Mouse (Mus musculus) lung, postnatal 25 days (tissue): ENCODE results near the gene Kctd18.
"Not testable (repeated sequence)": the region's sequence is repeated elsewhere in the genome, so short reads cannot be mapped to it uniquely, and the experiment has no call there.

ENCODE experiments used
- DNase-seq: peaks from one replicate; pipeline ENCODE4 v3.0.0; 2022; ENCODE audit warnings: low spot score

Kctd18 gene

DNA sequence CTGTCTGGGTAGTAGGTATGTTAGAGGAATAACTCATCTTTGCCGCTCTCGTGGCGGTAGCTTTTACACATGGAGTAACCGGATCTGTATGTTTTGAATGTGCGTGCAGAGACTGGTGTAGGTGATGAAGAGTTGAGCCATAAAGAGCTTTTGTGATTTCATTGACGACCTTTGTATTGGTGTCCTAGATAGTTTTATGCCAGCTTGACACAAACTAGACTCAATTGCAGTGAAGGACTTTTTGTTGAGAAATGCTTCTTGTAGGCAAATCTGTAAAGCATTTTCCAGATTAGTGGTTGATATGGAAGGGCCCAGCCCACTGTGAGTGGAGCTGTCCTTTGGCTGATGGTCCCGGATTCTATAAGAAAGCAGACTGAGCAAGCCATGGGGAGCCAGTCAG lies at the start of gene Kctd18:
Gene Kctd18, minus strand, starts transcription at position 101 of the 400 bp plus-strand sequence.
- DNase-seq, result no peak

DNA sequence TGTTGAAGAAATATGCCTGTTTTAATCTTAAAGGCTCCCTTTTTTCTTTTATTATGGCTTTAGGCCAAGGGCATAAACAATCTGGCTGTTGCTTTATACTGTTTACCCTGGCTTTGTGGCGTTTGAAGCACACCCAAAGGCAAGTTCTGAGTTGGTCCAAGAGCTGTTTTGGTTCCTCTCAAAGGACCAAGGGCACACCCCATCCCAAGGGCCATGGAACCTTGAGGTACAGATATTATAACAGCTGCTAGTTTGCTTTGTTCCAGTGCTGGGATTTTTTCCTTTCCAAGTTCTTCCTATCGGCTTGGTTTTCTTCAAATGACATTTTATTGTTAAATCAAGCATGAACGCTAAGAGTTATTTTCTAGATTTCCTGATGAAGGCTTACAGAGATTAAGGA lies 46.9 kb upstream of the Kctd18 start:
- DNase-seq, result no peak

DNA sequence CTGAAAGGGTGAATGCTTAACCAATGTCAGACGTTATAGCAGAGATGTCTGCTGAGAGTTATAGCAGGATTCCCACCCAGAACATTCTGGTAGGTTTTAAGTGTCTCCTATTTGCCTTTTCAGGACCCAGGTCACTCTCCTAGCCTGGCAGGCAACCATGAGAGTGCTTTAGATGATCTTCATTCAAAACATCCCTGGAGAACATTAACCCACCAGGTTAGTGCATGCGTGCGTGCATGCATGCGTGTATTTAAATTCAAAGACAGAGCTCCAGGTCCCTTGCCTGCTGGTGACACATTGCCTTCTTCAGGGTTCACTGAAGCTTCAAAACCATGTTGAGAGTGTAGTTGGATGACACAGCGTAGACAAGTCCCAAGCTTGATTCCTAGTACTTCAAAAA lies 46.4 kb upstream of the Kctd18 start:
- no peak for DNase-seq

- DNase-seq, result no peak
Observed at GRCm38 (mm10) chr1:58062131-58062530, 43.4 kb upstream of the Kctd18 start.

- DNase-seq, result no peak
Observed at GRCm38 (mm10) chr1:58058846-58059245, 40.1 kb upstream of the Kctd18 start.

DNA sequence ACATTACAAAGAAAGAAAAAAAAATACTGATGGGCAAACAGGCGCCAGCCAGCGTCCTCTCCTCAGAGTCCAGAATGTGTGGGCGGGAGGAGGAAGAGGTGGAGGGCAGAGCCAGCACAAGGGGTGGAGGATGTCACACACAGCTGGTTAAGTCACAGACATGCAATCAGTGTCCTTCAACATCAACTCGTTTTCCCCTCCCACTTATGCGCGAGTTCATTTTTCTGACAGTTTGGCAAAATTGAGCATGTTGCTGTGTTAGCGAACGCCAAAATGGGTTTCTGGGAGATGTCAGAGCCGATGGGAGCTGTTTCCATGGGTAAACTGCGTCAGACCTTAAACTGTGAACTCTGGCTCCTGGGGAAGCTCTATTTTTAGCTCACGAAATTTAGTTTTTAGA lies 38.2 kb upstream of the Kctd18 start:
- DNase-seq, result peak; percentile 55

- DNase-seq, result no peak
Observed at GRCm38 (mm10) chr1:58056074-58056807, 37.5 kb upstream of the Kctd18 start.

- DNase-seq, result no peak
Observed at GRCm38 (mm10) chr1:58055598-58055997, 36.8 kb upstream of the Kctd18 start.

- no peak for DNase-seq
Observed at GRCm38 (mm10) chr1:58049126-58049525, 30.4 kb upstream of the Kctd18 start.

DNA sequence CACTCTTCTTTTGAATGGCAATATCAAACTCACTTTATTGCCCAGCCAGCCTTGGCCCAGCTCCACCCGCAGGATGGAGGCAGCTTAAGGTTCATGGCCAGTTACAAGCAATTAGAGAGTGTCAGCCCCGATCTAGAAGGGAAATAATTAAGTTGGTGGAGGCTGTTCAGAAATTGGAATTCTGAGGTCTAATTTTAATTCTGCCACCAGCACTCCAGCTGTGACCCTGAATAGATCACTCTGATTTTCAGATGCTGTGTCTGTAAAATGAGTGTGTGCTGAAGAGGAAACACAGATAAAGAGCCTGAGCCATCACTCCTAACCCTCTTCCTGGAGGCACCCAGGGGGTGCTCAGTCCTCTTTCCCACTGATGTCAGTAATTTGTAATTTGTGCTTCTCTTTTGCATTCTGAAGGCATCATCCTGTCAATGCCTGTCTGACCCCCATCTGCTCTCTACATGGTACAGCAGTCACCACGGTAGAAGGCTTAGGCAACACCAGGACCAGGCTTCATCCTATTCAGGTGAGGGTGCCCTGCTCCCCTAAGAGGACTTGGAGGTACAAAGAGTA lies 28.1 kb upstream of the Kctd18 start:
- no peak for DNase-seq

DNA sequence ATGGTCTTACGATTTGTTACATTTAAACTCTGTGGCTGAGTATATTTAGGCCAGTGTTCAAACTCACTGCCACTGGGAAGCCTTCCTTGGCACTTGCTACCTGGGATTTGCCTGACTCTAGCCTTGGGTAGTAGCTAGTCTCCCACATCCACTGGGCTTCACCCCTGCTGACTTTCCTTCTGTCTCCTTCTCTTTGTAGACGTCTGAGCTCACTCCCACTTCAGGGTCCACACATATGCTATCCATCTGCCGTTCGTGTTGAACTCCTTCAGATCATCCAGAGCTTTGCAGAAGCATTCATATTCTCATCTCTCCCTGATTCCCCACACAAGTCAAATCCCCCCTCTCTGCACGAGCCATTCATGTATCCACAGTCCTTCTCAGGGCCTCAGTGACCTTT lies 26.8 kb upstream of the Kctd18 start:
- no peak for DNase-seq

GRCm38 (mm10) chr1:58045076-58045475 lies 26.3 kb upstream of the Kctd18 start:
- DNase-seq, result no peak

DNA sequence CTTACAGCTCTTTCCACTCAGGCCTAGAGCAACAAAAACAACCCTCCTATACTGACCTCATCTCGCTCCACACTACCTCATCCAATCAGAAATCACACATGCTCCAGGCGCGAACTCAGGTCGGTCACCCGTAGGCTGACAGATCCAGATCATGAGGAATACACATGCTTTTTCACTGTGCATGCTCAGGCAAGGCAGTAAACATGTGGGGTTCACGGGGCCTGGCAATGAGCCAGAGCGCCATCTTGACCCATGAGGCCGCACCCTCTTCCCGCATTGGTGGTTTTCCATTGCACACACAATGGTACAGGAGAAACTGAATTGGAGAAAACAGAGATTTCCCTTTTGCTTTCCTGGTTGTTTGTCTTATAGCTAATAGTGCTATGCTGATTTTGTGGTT lies 18.6 kb upstream of the Kctd18 start:
- not testable (repeated sequence) for DNase-seq

DNA sequence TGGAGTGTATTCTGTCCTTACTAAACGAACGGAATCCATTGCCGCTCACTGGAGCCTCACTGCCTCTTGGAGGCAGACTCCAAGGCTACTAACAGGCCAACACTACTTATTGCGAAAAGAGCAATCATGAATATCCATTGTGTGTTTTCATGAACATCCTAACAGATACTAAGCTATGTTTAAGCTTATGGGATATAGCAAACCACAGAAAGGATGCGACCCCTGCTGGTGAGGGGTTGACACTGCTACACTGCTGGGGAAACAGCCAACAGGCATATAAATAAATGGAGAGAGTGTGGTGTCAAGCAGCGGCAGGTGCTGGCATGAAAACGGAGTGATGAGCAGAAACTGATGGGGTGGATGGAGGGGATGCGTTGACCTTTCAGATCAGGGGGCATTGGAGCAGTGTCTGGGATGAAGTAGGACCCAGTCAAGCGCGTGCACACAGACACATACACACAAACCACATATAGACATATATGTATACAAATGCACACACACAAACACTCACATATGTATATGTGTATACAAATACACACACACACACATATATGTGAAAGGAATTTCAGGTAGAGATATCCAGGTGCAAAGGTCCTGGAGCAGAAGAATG lies 12.5 kb upstream of the Kctd18 start:
- DNase-seq, result peak; percentile 54

DNA sequence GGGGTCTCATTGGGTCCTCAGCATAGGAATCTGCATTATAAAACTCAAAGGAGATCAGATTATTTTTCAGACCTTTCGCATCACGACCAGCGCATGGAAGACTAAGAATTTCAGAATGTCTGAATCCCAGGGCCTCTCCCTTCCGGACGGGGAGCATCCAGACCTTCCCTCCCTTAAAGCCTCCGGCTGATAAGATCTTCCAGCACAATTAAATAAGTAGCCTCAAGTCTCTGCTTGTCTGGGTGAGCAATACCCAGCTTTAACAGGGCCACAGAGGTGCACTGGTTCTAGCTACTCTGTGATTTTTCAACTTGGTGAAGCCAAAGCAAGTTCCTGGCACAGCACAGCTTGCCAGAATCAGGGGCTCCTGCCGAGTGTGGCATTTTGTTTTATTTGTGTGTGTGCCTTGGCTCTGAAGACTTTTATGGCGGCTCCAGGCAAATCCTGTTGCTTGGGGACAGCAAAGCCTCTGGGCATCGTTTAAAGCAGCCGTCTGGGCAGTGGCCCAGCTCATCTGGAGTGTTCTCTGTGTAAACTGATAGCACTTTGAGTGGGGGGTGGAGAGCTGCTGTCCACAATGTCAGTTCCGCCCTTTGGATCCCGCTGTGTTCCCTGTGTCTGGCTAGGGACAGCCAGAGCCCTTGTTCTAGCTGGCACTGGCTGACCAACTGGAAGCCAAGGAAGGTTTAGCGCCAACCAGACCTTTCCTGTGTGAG lies 11.6 kb upstream of the Kctd18 start:
- DNase-seq, result peak; percentile 70

DNA sequence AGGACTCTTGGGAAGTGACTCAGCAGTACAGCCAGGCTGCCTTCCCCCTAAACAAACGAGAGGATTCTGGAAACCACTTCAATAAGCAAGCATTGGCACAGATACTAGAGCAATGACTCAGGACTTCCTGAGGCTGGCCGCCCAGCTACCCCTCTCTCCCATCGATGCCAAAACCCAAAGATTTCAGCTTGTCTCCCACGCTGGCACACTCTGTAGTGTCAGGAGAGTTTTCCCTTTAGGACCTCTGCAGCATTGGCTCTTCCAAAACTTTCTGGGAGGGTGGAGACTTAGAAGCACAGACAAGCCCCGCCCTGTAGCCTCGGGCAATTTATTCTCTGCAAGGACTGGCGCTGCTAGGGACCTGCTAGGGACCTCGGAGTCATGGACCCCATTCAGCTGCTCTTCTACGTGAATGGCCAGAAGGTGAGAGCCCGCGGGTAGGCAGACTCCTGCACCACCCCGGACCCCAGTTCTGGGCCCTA lies 10.9 kb upstream of the Kctd18 start, which contains the start of gene Aox1:
Gene Aox1, plus strand, starts transcription at position 296 of the 482 bp plus-strand sequence.
- peak; percentile 75 for DNase-seq

- no peak for DNase-seq
Observed at GRCm38 (mm10) chr1:58027707-58028106, 9.0 kb upstream of the Kctd18 start.

DNA sequence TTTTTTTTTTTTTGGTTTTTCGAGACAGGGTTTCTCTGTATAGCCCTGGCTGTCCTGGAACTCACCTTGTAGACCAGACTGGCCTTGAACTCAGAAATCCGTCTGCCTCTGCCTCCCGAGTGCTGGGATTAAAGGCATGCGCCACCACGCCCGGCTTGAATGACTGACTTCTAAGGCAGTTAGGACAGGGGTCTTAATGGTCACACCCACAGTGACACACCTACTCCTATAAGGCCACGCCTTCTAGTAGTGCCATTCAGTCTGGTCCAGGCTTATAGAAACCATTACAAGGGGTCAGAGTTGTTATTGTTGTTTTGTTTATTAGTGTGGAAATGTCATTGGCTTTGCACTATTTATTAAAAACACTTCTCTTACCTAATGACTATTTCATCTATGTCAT lies 12.4 kb downstream of the Kctd18 start:
- DNase-seq, result not testable (repeated sequence)

GRCm38 (mm10) chr1:57998146-57998545 lies 20.6 kb downstream of the Kctd18 start:
- DNase-seq, result peak; percentile 2

DNA sequence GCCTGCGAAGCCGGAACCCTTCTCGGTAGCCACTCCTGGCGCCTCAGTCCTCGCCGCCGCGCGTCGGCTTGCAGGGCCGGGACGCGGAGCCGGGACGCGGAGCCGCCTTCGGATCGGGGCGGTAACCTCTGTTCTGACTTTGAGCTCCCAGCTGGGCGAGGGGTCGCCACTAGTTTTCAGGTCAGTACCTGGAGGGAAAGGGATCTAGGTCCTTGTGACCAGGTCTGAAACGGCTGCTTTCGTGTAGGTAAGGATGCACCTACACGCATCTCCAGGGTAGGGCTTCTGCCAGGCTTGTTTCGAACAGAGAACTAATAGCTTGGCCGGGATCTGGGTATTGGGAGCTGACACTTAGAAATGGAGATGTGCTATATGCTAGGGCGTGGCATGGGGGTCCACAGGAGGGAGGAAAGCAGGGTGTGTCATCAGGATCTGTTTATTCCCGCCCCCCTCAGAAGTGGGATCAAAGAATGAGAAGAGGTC lies 22.6 kb downstream of the Kctd18 start:
- no peak for DNase-seq

DNA sequence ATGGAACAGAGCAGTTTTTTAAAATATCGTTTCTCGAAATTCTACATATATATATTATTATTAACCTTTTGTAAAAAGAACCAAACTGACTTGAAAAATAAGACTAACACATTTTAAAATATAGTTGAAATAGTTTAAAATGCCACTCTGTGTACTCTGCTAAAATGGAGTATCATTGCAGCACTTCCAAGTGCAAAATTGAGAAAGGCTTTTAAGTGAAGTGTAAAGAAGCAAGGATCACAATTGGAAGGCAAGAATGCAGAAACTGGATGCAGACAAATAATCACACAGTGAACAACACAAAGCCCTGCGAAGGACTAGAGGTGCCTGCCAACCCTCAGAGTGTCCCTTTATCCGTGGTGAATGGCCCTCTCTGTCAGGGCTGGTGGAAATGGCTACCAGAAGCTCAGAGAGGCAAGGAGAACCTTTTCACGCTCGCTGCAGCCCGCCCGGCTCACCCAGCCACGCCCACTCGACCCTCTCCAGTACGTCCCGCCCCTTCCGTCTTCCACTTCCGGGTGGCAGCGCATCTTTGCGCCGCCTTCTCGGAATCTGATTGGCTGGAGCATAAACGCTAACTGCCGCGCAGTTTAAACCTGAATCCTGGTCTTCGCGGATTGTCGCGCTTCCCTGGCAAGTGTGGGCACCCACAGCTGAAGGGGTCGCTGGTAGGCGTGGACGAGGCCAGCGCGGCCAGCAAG lies 23.2 kb downstream of the Kctd18 start, which contains the start of gene Sgo2a:
Gene Sgo2a, plus strand, starts transcription at position 540 of the 701 bp plus-strand sequence.
- DNase-seq, result peak; percentile 93

DNA sequence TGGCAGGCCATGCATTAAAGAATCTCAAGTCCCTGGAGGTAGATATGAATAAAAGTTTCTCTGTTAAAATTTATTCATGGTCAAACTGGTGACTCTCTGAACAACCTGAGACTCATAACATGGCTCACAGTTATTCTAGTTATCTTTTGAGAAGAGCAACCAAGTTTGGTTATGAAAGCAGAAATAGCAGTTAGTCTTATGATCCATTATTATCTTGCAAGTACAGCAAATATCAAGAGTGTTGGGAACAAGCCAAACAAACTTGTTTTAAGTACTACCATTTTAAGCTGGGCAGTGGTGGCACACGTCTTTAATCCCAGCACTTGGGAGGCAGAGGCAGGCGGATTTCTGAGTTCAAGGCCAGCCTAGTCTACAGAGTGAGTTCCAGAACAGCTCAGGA lies 27.5 kb downstream of the Kctd18 start:
- DNase-seq, result no peak
